In genomic region chr11:112657410-112658159, GRCm38 (mm10) we compare ENCODE assay signal across 17 mouse cellular contexts.
DNase-seq lines count a peak whose midpoint lies in the region; ATAC-seq lines count a peak whose summit lies in the region.
"Had no signal": no experiment of that assay in that cellular context is flagged by ENCODE, and none has a peak within 500 bp of the region (broad histone marks: within the 10 kb centered on the region; RNA-seq: fewer than 3 reads in every experiment).

No protein-coding gene starts in this region.

- H3K4me3 ChIP-seq in forebrain, embryonic 10.5 days, result no peak overlapping the region
- H3K4me3 ChIP-seq in hindbrain, embryonic 14.5 days (replicated peaks; ENCODE audit: low read length), result no peak overlapping the region
- H3K4me3 ChIP-seq in midbrain, embryonic 15.5 days, result no peak overlapping the region
- H3K4me3 ChIP-seq: embryonic facial prominence, embryonic 12.5 days; gastrocnemius, adult 2 months; heart, embryonic 12.5 days; liver, embryonic 13.5 days; neural tube, embryonic 15.5 days had no signal

- no peak overlapping the region for H3K4me2 ChIP-seq in hindbrain, embryonic 14.5 days (replicated peaks)
- no peak overlapping the region for H3K4me2 ChIP-seq in midbrain, embryonic 15.5 days
- H3K4me2 ChIP-seq: embryonic facial prominence, embryonic 12.5 days; heart, embryonic 12.5 days; liver, embryonic 13.5 days; neural tube, embryonic 15.5 days had no signal

- H3K9ac ChIP-seq in hindbrain, embryonic 14.5 days, result no peak overlapping the region
- H3K9ac ChIP-seq in midbrain, embryonic 15.5 days, result no peak overlapping the region
- H3K9ac ChIP-seq: embryonic facial prominence, embryonic 12.5 days; heart, embryonic 12.5 days; liver, embryonic 13.5 days; neural tube, embryonic 15.5 days had no signal

- H3K27ac ChIP-seq in forebrain, embryonic 10.5 days, result peak overlapping the region; percentile 49; the same call in 1 of the 2 replicates
- 0 out of 2 replicates have a peak overlapping the region, but pooled peaks have one; percentile 0 for H3K27ac ChIP-seq in hindbrain, embryonic 14.5 days
- peak overlapping the region; percentile 34; the same call in 1 of the 2 replicates for H3K27ac ChIP-seq in midbrain, embryonic 15.5 days
- H3K27ac ChIP-seq: embryonic facial prominence, embryonic 12.5 days; gastrocnemius, adult 2 months; kidney, postnatal 0 days; liver, embryonic 13.5 days; neural tube, embryonic 15.5 days had no signal

- H3K27me3 ChIP-seq in forebrain, embryonic 10.5 days (ENCODE audit: poor library complexity, severe bottlenecking), result no peaks in the 10 kb centered on the region
- H3K27me3 ChIP-seq in hindbrain, embryonic 14.5 days (ENCODE audit: control insufficient read depth, insufficient read depth, low read length), result no peaks in the 10 kb centered on the region
- H3K27me3 ChIP-seq in midbrain, embryonic 15.5 days (replicated peaks), result no peaks in the 10 kb centered on the region
- H3K27me3 ChIP-seq: embryonic facial prominence, embryonic 12.5 days; heart, embryonic 12.5 days; liver, embryonic 13.5 days; neural tube, embryonic 15.5 days had no signal

- H3K4me1 ChIP-seq in forebrain, embryonic 10.5 days, result peaks cover 10% of the 10 kb centered on the region
- peaks cover 4% of the 10 kb centered on the region; the same call in 1 of the 2 replicates for H3K4me1 ChIP-seq in hindbrain, embryonic 14.5 days (replicated peaks; ENCODE audit: control insufficient read depth, insufficient read depth, low read length)
- peaks cover 8% of the 10 kb centered on the region; the same call in 1 of the 2 replicates for H3K4me1 ChIP-seq in midbrain, embryonic 15.5 days
- H3K4me1 ChIP-seq: liver, embryonic 13.5 days; neural tube, embryonic 15.5 days had no signal

- no peak; the same call in 1 of the 2 replicates for ATAC-seq in hindbrain, embryonic 14.5 days (ENCODE audit: low FRiP score)
- peak; percentile 70; the same call in 1 of the 2 replicates for ATAC-seq in midbrain, embryonic 15.5 days (replicated peaks)
- ATAC-seq: CD4-positive, CD25-positive, alpha-beta regulatory T cell, adult 4 months had no signal

- peak; percentile 17 for DNase-seq in lung, postnatal 10 days
- DNase-seq in lung, postnatal 25 days (ENCODE audit: low spot score), result no peak
- no peak for DNase-seq in forebrain, embryonic 10.5 days (ENCODE audit: extremely low spot score, low spot score)
- no peak for DNase-seq in hindbrain, embryonic 14.5 days (ENCODE audit: low spot score)
- no peak for DNase-seq in liver
- no peak for DNase-seq in frontal cortex, adult 2 months (ENCODE audit: extremely low spot score in 1 of 2, low spot score in 1 of 2)
- no peak for DNase-seq in frontal cortex, postnatal 25 days (ENCODE audit: low spot score in 2 of 2)
- DNase-seq: adrenal gland, postnatal 14 days; cerebellum, adult 11 months; gastrocnemius, adult 2 months; liver, embryonic 13.5 days had no signal

- H3K36me3 ChIP-seq in forebrain, embryonic 10.5 days (replicated peaks), result no peaks in the 10 kb centered on the region
- no peaks in the 10 kb centered on the region for H3K36me3 ChIP-seq in hindbrain, embryonic 14.5 days (replicated peaks; ENCODE audit: control insufficient read depth, insufficient read depth)
- no peaks in the 10 kb centered on the region for H3K36me3 ChIP-seq in midbrain, embryonic 15.5 days (replicated peaks)
- H3K36me3 ChIP-seq: embryonic facial prominence, embryonic 12.5 days; heart, embryonic 12.5 days; liver, embryonic 13.5 days; neural tube, embryonic 15.5 days had no signal

- no peaks in the 10 kb centered on the region for H3K9me3 ChIP-seq in forebrain, embryonic 10.5 days
- no peaks in the 10 kb centered on the region for H3K9me3 ChIP-seq in hindbrain, embryonic 14.5 days (ENCODE audit: control insufficient read depth, low read length)
- no peaks in the 10 kb centered on the region for H3K9me3 ChIP-seq in midbrain, embryonic 15.5 days
- H3K9me3 ChIP-seq: embryonic facial prominence, embryonic 12.5 days; heart, embryonic 12.5 days; liver, embryonic 13.5 days; neural tube, embryonic 15.5 days had no signal

- 68% methylated on average over 11 of the region's 11 CpGs for WGBS in forebrain, embryonic 10.5 days
- 20% methylated on average over 11 of the region's 11 CpGs for WGBS in hindbrain, embryonic 14.5 days
- 20% methylated on average over 11 of the region's 11 CpGs for WGBS in midbrain, embryonic 15.5 days
